Mouse (Mus musculus): ENCODE results near the gene Gm49337. TPM values are rescaled to one million over a fixed set of nuclear protein-coding genes. Genes with fewer than 3 reads are reported as not detected.

The Gm49337 gene
- total and polyA plus RNA-seq, 3 experiments: not detected

DNA sequence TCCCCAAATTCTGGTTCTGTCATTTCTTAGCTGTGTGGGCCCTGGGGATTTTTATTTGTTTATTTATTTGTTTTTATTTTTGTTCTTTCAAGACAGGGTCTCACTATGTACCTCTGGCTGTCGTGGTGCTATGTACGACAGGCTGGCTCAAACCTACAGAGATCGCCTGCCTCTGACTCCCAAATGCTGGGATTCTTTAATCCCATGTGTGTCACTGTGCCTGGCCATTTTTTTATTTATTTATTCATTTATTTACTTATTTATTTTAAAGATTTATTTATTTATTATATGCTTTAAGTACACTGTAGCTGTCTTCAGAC is 3.9 kb upstream of the Gm49337 start:
- no peaks in the 10 kb centered on the region for H3K79me2 ChIP-seq (ENCODE audit: control insufficient read depth, insufficient read depth, low read length, poor library complexity)
- DNase-seq (ENCODE audit: low read depth, low spot score): no peak
- H3K9ac ChIP-seq (ENCODE audit: control insufficient read depth, low read depth, low read length, poor library complexity, severe bottlenecking): no peak overlapping the region
- no peak overlapping the region for H3K27ac ChIP-seq (ENCODE audit: control insufficient read depth, low read depth, low read length)
- TF ChIP-seq TBP (IDR thresholded peaks at IDR 0.05; ENCODE audit: low read depth, low read length) (no peak), E2F4 (IDR thresholded peaks at IDR 0.05; ENCODE audit: borderline replicate concordance, low read depth, low read length) (no peak), MAX (IDR thresholded peaks at IDR 0.05; ENCODE audit: low read length) (no peak), RAD21 (IDR thresholded peaks at IDR 0.05; ENCODE audit: low read depth, low read length) (no peak), ELF1 (IDR thresholded peaks at IDR 0.05; ENCODE audit: low read depth, low read length) (no peak), BHLHE40 (IDR thresholded peaks at IDR 0.05; ENCODE audit: borderline replicate concordance, low read depth, low read length) (no peak), HCFC1 (IDR thresholded peaks at IDR 0.05; ENCODE audit: low read depth, low read length) (no peak), POLR2AphosphoS2 (IDR thresholded peaks at IDR 0.05; ENCODE audit: low read length) (no peak)
- H3K4me3 ChIP-seq (ENCODE audit: control insufficient read depth in 1 of 2, insufficient read depth in 1 of 2, low read depth in 2 of 2, low read length in 2 of 2): no peak overlapping the region
- no peaks in the 10 kb centered on the region for H3K27me3 ChIP-seq (ENCODE audit: control insufficient read depth in 1 of 2, insufficient read depth in 2 of 2, low read length in 2 of 2)
- H3K36me3 ChIP-seq (ENCODE audit: control insufficient read depth in 1 of 2, insufficient read depth in 2 of 2, low read length in 2 of 2): peaks cover 0 to 2% of the 10 kb centered on the region in 2 experiments; a peak in 1 of 4 replicates
- H3K9me3 ChIP-seq (replicated peaks; ENCODE audit: insufficient read depth, low read length): no peaks in the 10 kb centered on the region
- 0 out of 4 replicates have a peak, but pooled peaks cover 0 to 3% of the 10 kb centered on the region in 2 experiments for H3K4me1 ChIP-seq (ENCODE audit: control insufficient read depth in 1 of 2, insufficient read depth in 2 of 2, low read length in 2 of 2)

- Histone ChIP-seq H3K4me1 (ENCODE audit: control insufficient read depth in 1 of 2, insufficient read depth in 2 of 2, low read length in 2 of 2) (peaks cover 2 to 23% of the 10 kb centered on the region in 2 experiments; a peak in 2 of 4 replicates), H3K27me3 (ENCODE audit: control insufficient read depth in 1 of 2, insufficient read depth in 2 of 2, low read length in 2 of 2) (no peaks in the 10 kb centered on the region), H3K9ac (ENCODE audit: control insufficient read depth, low read depth, low read length, poor library complexity, severe bottlenecking) (no peak overlapping the region), H3K9me3 (replicated peaks; ENCODE audit: insufficient read depth, low read length) (no peaks in the 10 kb centered on the region), H3K36me3 (ENCODE audit: control insufficient read depth in 1 of 2, insufficient read depth in 2 of 2, low read length in 2 of 2) (peaks cover 0 to 13% of the 10 kb centered on the region in 2 experiments; a peak in 2 of 4 replicates), H3K79me2 (ENCODE audit: control insufficient read depth, insufficient read depth, low read length, poor library complexity) (no peaks in the 10 kb centered on the region), H3K27ac (ENCODE audit: control insufficient read depth, low read depth, low read length) (no peak overlapping the region), H3K4me3 (ENCODE audit: control insufficient read depth in 1 of 2, insufficient read depth in 1 of 2, low read depth in 2 of 2, low read length in 2 of 2) (no peak overlapping the region)
- no peak for DNase-seq (ENCODE audit: low read depth, low spot score)
- no peak for TF ChIP-seq MYB (IDR thresholded peaks at IDR 0.05; ENCODE audit: low read depth, low read length)
- no peak for TF ChIP-seq GATA1 (IDR thresholded peaks at IDR 0.05; ENCODE audit: low read depth, low read length)
- TF ChIP-seq ZMIZ1 (IDR thresholded peaks at IDR 0.05; ENCODE audit: low read depth, low read length): no peak
- no peak for TF ChIP-seq GABPA (IDR thresholded peaks at IDR 0.05; ENCODE audit: low read depth, low read length)
- no peak for TF ChIP-seq NELFE (IDR thresholded peaks at IDR 0.05; ENCODE audit: low read depth, low read length)
- no peak for TF ChIP-seq MAFK (IDR thresholded peaks at IDR 0.05; ENCODE audit: borderline replicate concordance, low read depth, low read length)
- TF ChIP-seq ETS1 (IDR thresholded peaks at IDR 0.05; ENCODE audit: low read depth, low read length): no peak
- no peak for TF ChIP-seq TAL1 (IDR thresholded peaks at IDR 0.05; ENCODE audit: low read length)
- no peak for TF ChIP-seq MXI1 (IDR thresholded peaks at IDR 0.05; ENCODE audit: low read depth, low read length)
Observed at GRCm38 (mm10) chr4:116173752-116174151, 568 bp downstream of the Gm49337 start.
